Mouse (Mus musculus) liver, embryonic 14.5 days (tissue): ENCODE data around the gene Ak8. TPM values are rescaled to one million over a fixed set of nuclear protein-coding genes. Genes with fewer than 3 reads are reported as not detected.

ENCODE experiments used
- ATAC-seq: fragments of 200-750 bp; cut with Nextera tagmentation; 2 replicates; pipeline ENCODE4 v1.8.0; 2017; ENCODE audit warnings: moderate number of reproducible peaks, mild to moderate bottlenecking, moderate library complexity; ENCODE audit not compliant: insufficient read depth
- DNase-seq, 3 experiments: peaks; one replicate each; pipeline ENCODE4 v3.0.0-alpha.2; 2012 to 2013; ENCODE audit warnings: low read depth in 3 of 3, low spot score in 3 of 3
- H3K27ac ChIP-seq: fragments of 300-500 bp; sonication (generic); 2 replicates; pipeline ENCODE4 v1.5.1; 2014; ENCODE audit warnings: moderate library complexity, mild to moderate bottlenecking, control low read depth, inconsistent platforms
- H3K27me3 ChIP-seq: fragments of 300-500 bp; sonication (generic); 2 replicates; pipeline ENCODE4 v1.6.1; 2014; ENCODE audit warnings: mild to moderate bottlenecking, low read length, moderate library complexity; ENCODE audit not compliant: control insufficient read depth, insufficient read depth
- H3K36me3 ChIP-seq: fragments of 300-500 bp; sonication (generic); replicated peaks from 2 replicates; pipeline ENCODE4 v1.6.1; 2014; ENCODE audit warnings: low read depth; ENCODE audit not compliant: control insufficient read depth, insufficient read depth
- H3K4me1 ChIP-seq, 2 experiments: fragments of 200-500 bp in 1 of 2; fragments of 300-500 bp in 1 of 2; sonication (generic) in 1 of 2; replicated peaks; 2 replicates each; pipeline ENCODE4 v1.6.1; 2012 to 2014; ENCODE audit warnings: antibody characterized with exemption in 1 of 2, inconsistent platforms in 1 of 2, low read length in 1 of 2; ENCODE audit not compliant: control insufficient read depth in 2 of 2, insufficient read depth in 2 of 2
- H3K4me2 ChIP-seq: fragments of 300-500 bp; sonication (generic); 2 replicates; pipeline ENCODE4 v1.6.1; 2014; ENCODE audit warnings: low read depth, mild to moderate bottlenecking, control low read depth, moderate library complexity
- H3K4me3 ChIP-seq, 2 experiments: fragments of 200-500 bp in 1 of 2; fragments of 300-500 bp in 1 of 2; sonication (generic) in 1 of 2; 2 replicates each; pipeline ENCODE4 v1.5.1; 2012 to 2014; ENCODE audit warnings: low read depth in 2 of 2, low read length in 2 of 2, mild to moderate bottlenecking in 2 of 2, control low read depth in 1 of 2, inconsistent platforms in 1 of 2, moderate library complexity in 1 of 2; ENCODE audit not compliant: insufficient read depth in 1 of 2
- H3K9ac ChIP-seq: fragments of 300-500 bp; sonication (generic); replicated peaks from 2 replicates; pipeline ENCODE4 v1.6.1; 2014; ENCODE audit warnings: mild to moderate bottlenecking, control low read depth, moderate library complexity
- H3K9me3 ChIP-seq: fragments of 300-500 bp; sonication (generic); 2 replicates; pipeline ENCODE4 v1.6.1; 2016; ENCODE audit warnings: low read length, mixed read lengths; ENCODE audit not compliant: control insufficient read depth
- CTCF ChIP-seq: IDR thresholded peaks from 2 replicates; pipeline ENCODE4 v1.5.1; 2016; ENCODE audit warnings: antibody characterized with exemption, low read depth, control low read depth
- EP300 ChIP-seq: IDR thresholded peaks from 2 replicates; pipeline ENCODE4 v1.6.1; 2016; ENCODE audit warnings: antibody characterized with exemption, low read depth
- WGBS: fragments of 180-500 bp; shearing (Covaris S2); extraction: QIAGEN DNeasy Blood & Tissue Kit; methylation state at CpG from one replicate; pipeline ENCODE4 v1.1.7; 2014; ENCODE audit not compliant: insufficient replicate concordance; 5-methylcytosine and 5-hydroxymethylcytosine counted together
- polyA plus RNA-seq, 2 experiments: library from polyadenylated mRNA; depleted of rRNA in 1 of 2; stranded (reverse) in 1 of 2; unstranded in 1 of 2; fragments of >200 nt; fragmentation: Nextera tagmentation in 1 of 2; extraction: Ambion mirVana in 1 of 2; gene quantifications; 2 replicates each; pipeline versions ENCODE4 v1.2.1 to v1.2.3; 2012 to 2014

The Ak8 gene
- polyA plus RNA-seq, 2 experiments: 0.18 to 0.24 TPM

- 49% methylated on average over 8 of the region's 8 CpGs for WGBS
- Histone ChIP-seq H3K4me3 (no peak overlapping the region), H3K4me2 (no peak overlapping the region), H3K9me3 (no peaks in the 10 kb centered on the region), H3K4me1 (no peaks in the 10 kb centered on the region), H3K9ac (no peak overlapping the region), H3K27ac (no peak overlapping the region), H3K36me3 (no peaks in the 10 kb centered on the region), H3K27me3 (peaks cover 17% of the 10 kb centered on the region)
- ATAC-seq (no peak), DNase-seq (no peak)
- TF ChIP-seq CTCF (no peak), EP300 (no peak)
These were observed 52.4 kb downstream of the Ak8 start for GRCm38 (mm10) chr2:28752388-28752787.

- ATAC-seq (no peak), DNase-seq (peak; percentile 43 to 54 (median 52))
- H3K36me3 ChIP-seq: no peaks in the 10 kb centered on the region
- TF ChIP-seq CTCF (peak; percentile 84), EP300 (no peak)
- H3K4me2 ChIP-seq: no peak overlapping the region
- no peak overlapping the region for H3K4me3 ChIP-seq
- 3% methylated on average over 7 of the region's 7 CpGs for WGBS
- no peaks in the 10 kb centered on the region for H3K4me1 ChIP-seq
- no peaks in the 10 kb centered on the region for H3K9me3 ChIP-seq
- no peak overlapping the region for H3K27ac ChIP-seq
- H3K27me3 ChIP-seq: peaks cover 16% of the 10 kb centered on the region
- no peak overlapping the region for H3K9ac ChIP-seq
These were observed 55.5 kb downstream of the Ak8 start for GRCm38 (mm10) chr2:28755451-28755850.

- H3K4me2 ChIP-seq: no peak overlapping the region
- DNase-seq: peak; percentile 22 to 33 (median 24)
- no peak overlapping the region for H3K27ac ChIP-seq
- H3K4me1 ChIP-seq: no peaks in the 10 kb centered on the region
- H3K36me3 ChIP-seq: no peaks in the 10 kb centered on the region
- peak; percentile 67 for TF ChIP-seq CTCF
- no peak for TF ChIP-seq EP300
- H3K9me3 ChIP-seq: no peaks in the 10 kb centered on the region
- no peak for ATAC-seq
- no peak overlapping the region for H3K9ac ChIP-seq
- H3K27me3 ChIP-seq: peaks cover 8% of the 10 kb centered on the region
- H3K4me3 ChIP-seq: no peak overlapping the region
- 24% methylated on average over 4 of the region's 4 CpGs for WGBS
These were observed 56.2 kb downstream of the Ak8 start for GRCm38 (mm10) chr2:28756201-28756600.

- ATAC-seq (no peak), DNase-seq (no peak)
- Histone ChIP-seq H3K36me3 (no peaks in the 10 kb centered on the region), H3K9me3 (no peaks in the 10 kb centered on the region), H3K9ac (no peak overlapping the region), H3K27ac (no peak overlapping the region), H3K27me3 (no peaks in the 10 kb centered on the region), H3K4me3 (no peak overlapping the region), H3K4me1 (0 out of 4 replicates have a peak, but pooled peaks cover 0 to 1% of the 10 kb centered on the region in 2 experiments), H3K4me2 (no peak overlapping the region)
- WGBS: 53% methylated on average over 4 of the region's 4 CpGs
- TF ChIP-seq CTCF (no peak), EP300 (no peak)
These were observed 59.5 kb downstream of the Ak8 start for GRCm38 (mm10) chr2:28759441-28759840.

GRCm38 (mm10) chr2:28766590-28766989, 66.6 kb downstream of the Ak8 start:
- TF ChIP-seq CTCF: no peak
- TF ChIP-seq EP300: peak; percentile 33; the same call in 1 of the 2 replicates
- DNase-seq (peak in 2 of 3 experiments; percentile 12 to 14), ATAC-seq (no peak)
- no peaks in the 10 kb centered on the region for H3K36me3 ChIP-seq
- H3K9ac ChIP-seq: no peak overlapping the region
- H3K4me2 ChIP-seq: no peak overlapping the region
- H3K9me3 ChIP-seq: no peaks in the 10 kb centered on the region
- no peaks in the 10 kb centered on the region for H3K27me3 ChIP-seq
- WGBS: 12% methylated on average over 4 of the region's 4 CpGs
- H3K4me3 ChIP-seq: no peak overlapping the region
- no peak overlapping the region for H3K27ac ChIP-seq
- peaks cover 0 to 12% of the 10 kb centered on the region in 2 experiments; a peak in 2 of 4 replicates for H3K4me1 ChIP-seq
